Mouse (Mus musculus) stomach, postnatal 0 days (tissue): ENCODE data around the gene Steap3. TPM values are rescaled to one million over a fixed set of nuclear protein-coding genes. Genes with fewer than 3 reads are reported as not detected.

Experiments used
- ATAC-seq: fragments of 200-750 bp; cut with Nextera tagmentation; 2 replicates; pipeline ENCODE4 v1.8.0; 2017; ENCODE audit not compliant: low FRiP score, low TSS enrichment
- DNase-seq: peaks from one replicate; pipeline ENCODE4 v3.0.0-alpha.2; 2016; ENCODE audit warnings: low spot score
- H3K27ac ChIP-seq: fragments of 300-500 bp; sonication (generic); replicated peaks from 2 replicates; pipeline ENCODE4 v1.5.1; 2014; ENCODE audit warnings: mild to moderate bottlenecking, control low read depth
- H3K27me3 ChIP-seq: fragments of 300-500 bp; sonication (generic); 2 replicates; pipeline ENCODE4 v1.6.1; 2014; ENCODE audit warnings: low read length; ENCODE audit not compliant: control insufficient read depth, insufficient read depth
- H3K36me3 ChIP-seq: fragments of 300-500 bp; sonication (generic); 2 replicates; pipeline ENCODE4 v1.6.1; 2014; ENCODE audit warnings: low read length, mixed read lengths; ENCODE audit not compliant: control insufficient read depth, insufficient read depth
- H3K4me1 ChIP-seq: fragments of 300-500 bp; sonication (generic); replicated peaks from 2 replicates; pipeline ENCODE4 v1.6.1; 2014; ENCODE audit warnings: antibody characterized with exemption; ENCODE audit not compliant: control insufficient read depth, insufficient read depth
- H3K4me2 ChIP-seq: fragments of 300-500 bp; sonication (generic); replicated peaks from 2 replicates; pipeline ENCODE4 v1.6.1; 2014; ENCODE audit warnings: low read depth, mild to moderate bottlenecking, control low read depth, moderate library complexity
- H3K4me3 ChIP-seq: fragments of 300-500 bp; sonication (generic); 2 replicates; pipeline ENCODE4 v1.5.1; 2014; ENCODE audit warnings: low read depth, low read length, control low read depth
- H3K9ac ChIP-seq: fragments of 300-500 bp; sonication (generic); 2 replicates; pipeline ENCODE4 v1.6.1; 2014; ENCODE audit warnings: mild to moderate bottlenecking, low read length, control low read depth, mixed read lengths
- H3K9me3 ChIP-seq: fragments of 300-500 bp; sonication (generic); 2 replicates; pipeline ENCODE4 v1.6.1; 2016; ENCODE audit warnings: low read length; ENCODE audit not compliant: control insufficient read depth
- CTCF ChIP-seq: IDR thresholded peaks from 2 replicates; pipeline ENCODE4 v1.5.1; 2016; ENCODE audit warnings: antibody characterized with exemption, low read depth, mild to moderate bottlenecking, moderate library complexity
- EP300 ChIP-seq: optimal IDR thresholded peaks from 2 replicates; pipeline ENCODE3; 2016; ENCODE audit warnings: antibody characterized with exemption
- WGBS: fragments of 180-500 bp; shearing (Covaris S2); extraction: QIAGEN DNeasy Blood & Tissue Kit; methylation state at CpG from one replicate; pipeline ENCODE4 v1.1.7; 2014; 5-methylcytosine and 5-hydroxymethylcytosine counted together
- polyA plus RNA-seq: library from polyadenylated mRNA; unstranded; fragments of >200 nt; fragmentation: Nextera tagmentation; extraction: Ambion mirVana; gene quantifications from 2 replicates; pipeline ENCODE4 v1.2.1, GENCODE M21; 2015

Steap3 gene
- polyA plus RNA-seq, 1 experiment from 2014 or later: 3.2 TPM

DNA sequence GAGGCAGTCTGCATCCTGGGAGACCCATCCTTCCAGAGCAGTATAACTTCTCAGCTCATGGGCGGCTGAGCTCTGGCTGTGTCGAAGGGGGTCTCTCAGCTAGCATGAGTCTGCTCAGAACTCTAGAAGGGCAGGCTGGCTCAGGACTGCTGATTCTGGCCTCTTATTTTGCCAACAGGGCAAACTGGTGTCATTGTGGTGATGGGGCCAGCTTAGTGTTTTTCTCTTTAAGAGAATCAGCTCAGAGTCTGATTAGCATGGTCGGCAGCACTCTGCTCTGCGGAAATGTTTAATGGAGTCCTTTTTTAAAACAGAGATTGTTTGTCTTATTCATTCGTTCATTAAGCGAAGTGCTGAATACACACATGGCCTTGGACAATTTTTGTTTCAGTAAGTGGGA, 83.3 kb downstream of the Steap3 start:
- WGBS: 82% methylated on average over 6 of the region's 6 CpGs
- no peaks in the 10 kb centered on the region for H3K4me1 ChIP-seq
- no peaks in the 10 kb centered on the region for H3K9me3 ChIP-seq
- TF ChIP-seq EP300 (no peak), CTCF (no peak)
- H3K36me3 ChIP-seq: no peaks in the 10 kb centered on the region
- no peak for DNase-seq
- no peak overlapping the region for H3K9ac ChIP-seq
- no peaks in the 10 kb centered on the region for H3K27me3 ChIP-seq
- no peak overlapping the region for H3K4me2 ChIP-seq
- no peak overlapping the region for H3K27ac ChIP-seq
- ATAC-seq: no peak
- no peak overlapping the region for H3K4me3 ChIP-seq

DNA sequence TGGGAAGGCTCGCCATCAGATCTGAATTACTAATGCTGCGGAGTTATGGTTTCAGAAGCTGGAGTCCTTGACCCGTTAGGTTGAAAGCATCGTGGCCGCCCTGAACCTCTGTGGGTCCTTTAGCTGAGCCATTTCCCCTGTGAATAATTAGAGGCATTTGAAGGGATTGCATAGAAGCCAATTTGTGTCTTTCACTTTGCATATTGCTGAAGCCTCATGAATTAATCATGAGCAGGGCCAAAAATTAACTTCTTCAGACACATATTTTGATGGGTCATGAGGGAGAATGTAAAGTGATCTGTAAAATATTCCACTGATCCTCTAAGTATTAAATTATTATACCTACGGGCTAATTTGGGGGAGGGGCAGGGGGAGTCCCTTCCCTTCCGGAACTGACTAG, 85.4 kb downstream of the Steap3 start:
- no peak for ATAC-seq
- Histone ChIP-seq H3K27ac (no peak overlapping the region), H3K4me3 (no peak overlapping the region), H3K9ac (no peak overlapping the region), H3K36me3 (no peaks in the 10 kb centered on the region), H3K4me2 (no peak overlapping the region), H3K27me3 (no peaks in the 10 kb centered on the region), H3K4me1 (no peaks in the 10 kb centered on the region), H3K9me3 (no peaks in the 10 kb centered on the region)
- no peak for TF ChIP-seq EP300
- TF ChIP-seq CTCF: no peak
- DNase-seq: no peak
- 75% methylated on average over 7 of the region's 7 CpGs for WGBS

GRCm38 (mm10) chr1:120186655-120187054, 85.8 kb downstream of the Steap3 start:
- DNase-seq (no peak), ATAC-seq (no peak)
- H3K9me3 ChIP-seq: no peaks in the 10 kb centered on the region
- H3K4me3 ChIP-seq: no peak overlapping the region
- TF ChIP-seq CTCF: no peak
- no peak for TF ChIP-seq EP300
- no peaks in the 10 kb centered on the region for H3K27me3 ChIP-seq
- WGBS: 73% methylated on average over 9 of the region's 9 CpGs
- no peaks in the 10 kb centered on the region for H3K36me3 ChIP-seq
- H3K4me1 ChIP-seq: no peaks in the 10 kb centered on the region
- no peak overlapping the region for H3K9ac ChIP-seq
- H3K4me2 ChIP-seq: no peak overlapping the region
- no peak overlapping the region for H3K27ac ChIP-seq

GRCm38 (mm10) chr1:120186204-120186603, 86.3 kb downstream of the Steap3 start:
- DNase-seq (no peak), ATAC-seq (no peak)
- WGBS: 46% methylated on average over 6 of the region's 6 CpGs
- Histone ChIP-seq H3K9ac (no peak overlapping the region), H3K27me3 (no peaks in the 10 kb centered on the region), H3K27ac (no peak overlapping the region), H3K4me3 (no peak overlapping the region), H3K4me1 (no peaks in the 10 kb centered on the region), H3K9me3 (no peaks in the 10 kb centered on the region), H3K4me2 (no peak overlapping the region), H3K36me3 (no peaks in the 10 kb centered on the region)
- TF ChIP-seq CTCF (no peak), EP300 (no peak)

GRCm38 (mm10) chr1:120177141-120177540, 95.4 kb downstream of the Steap3 start:
- no peak overlapping the region for H3K4me3 ChIP-seq
- no peak overlapping the region for H3K27ac ChIP-seq
- no peak overlapping the region for H3K9ac ChIP-seq
- no peak for TF ChIP-seq CTCF
- TF ChIP-seq EP300: no peak
- no peak for DNase-seq
- no peaks in the 10 kb centered on the region for H3K27me3 ChIP-seq
- no peak for ATAC-seq
- 92% methylated on average over 8 of the region's 8 CpGs for WGBS
- H3K9me3 ChIP-seq: no peaks in the 10 kb centered on the region
- H3K4me2 ChIP-seq: no peak overlapping the region
- no peaks in the 10 kb centered on the region for H3K36me3 ChIP-seq
- H3K4me1 ChIP-seq: no peaks in the 10 kb centered on the region

- Histone ChIP-seq H3K36me3 (no peaks in the 10 kb centered on the region), H3K27me3 (no peaks in the 10 kb centered on the region), H3K27ac (no peak overlapping the region), H3K4me3 (no peak overlapping the region), H3K9me3 (no peaks in the 10 kb centered on the region), H3K4me1 (no peaks in the 10 kb centered on the region), H3K4me2 (no peak overlapping the region), H3K9ac (no peak overlapping the region)
- TF ChIP-seq EP300 (no peak), CTCF (no peak)
- ATAC-seq (no peak), DNase-seq (no peak)
- WGBS: 25% methylated on average over 14 of the region's 14 CpGs
Measured at GRCm38 (mm10) chr1:120176313-120176712, 96.2 kb downstream of the Steap3 start.
